ENCODE assay signal across 14 mouse cellular contexts in genomic region chrX:7740082-7740819, GRCm38 (mm10). TPM values are rescaled to one million over a fixed set of nuclear protein-coding genes. Genes with fewer than 3 reads are reported as not detected.
A peak's percentile ranks its signal among the peaks of the same experiment; 100 is the strongest.
DNase-seq lines count a peak whose midpoint lies in the region; ATAC-seq and TF ChIP-seq lines count a peak whose summit lies in the region.
"Had no signal": no experiment of that assay in that cellular context is flagged by ENCODE, and none has a peak within 500 bp of the region (broad histone marks: within the 10 kb centered on the region; RNA-seq: fewer than 3 reads in every experiment).

No protein-coding gene starts in this region.

- 50% methylated on average over 10 of the region's 10 CpGs for WGBS in embryonic facial prominence, embryonic 15.5 days
- WGBS in midbrain, postnatal 0 days, result 73% methylated on average over 10 of the region's 10 CpGs
- WGBS in heart, embryonic 11.5 days (ENCODE audit: insufficient replicate concordance), result 46% methylated on average over 10 of the region's 10 CpGs

- H3K9ac ChIP-seq in embryonic facial prominence, embryonic 15.5 days, result no peak overlapping the region
- no peak overlapping the region for H3K9ac ChIP-seq in midbrain, postnatal 0 days (replicated peaks; ENCODE audit: low read length, poor library complexity, severe bottlenecking)
- no peak overlapping the region for H3K9ac ChIP-seq in heart, embryonic 11.5 days (ENCODE audit: low read depth, low read length)
- H3K9ac ChIP-seq: midbrain, embryonic 13.5 days had no signal

- H3K4me3 ChIP-seq in E14TG2a.4 (replicated peaks; ENCODE audit: low read length), result 0 out of 2 replicates have a peak overlapping the region, but pooled peaks have one; percentile 23
- H3K4me3 ChIP-seq in embryonic facial prominence, embryonic 15.5 days (replicated peaks), result no peak overlapping the region
- H3K4me3 ChIP-seq in midbrain, postnatal 0 days (ENCODE audit: low read depth, low read length), result no peak overlapping the region
- H3K4me3 ChIP-seq in heart, embryonic 11.5 days (ENCODE audit: low read depth, low read length), result no peak overlapping the region
- H3K4me3 ChIP-seq: forebrain, embryonic 10.5 days; midbrain, embryonic 13.5 days had no signal

- H3K4me2 ChIP-seq in embryonic facial prominence, embryonic 15.5 days (replicated peaks), result no peak overlapping the region
- H3K4me2 ChIP-seq in midbrain, postnatal 0 days (ENCODE audit: low read depth, low read length, poor library complexity, severe bottlenecking), result no peak overlapping the region
- H3K4me2 ChIP-seq in heart, embryonic 11.5 days, result no peak overlapping the region
- H3K4me2 ChIP-seq: midbrain, embryonic 13.5 days had no signal

- no peaks in the 10 kb centered on the region for H3K27me3 ChIP-seq in E14TG2a.4 (ENCODE audit: insufficient read depth, low read length)
- no peaks in the 10 kb centered on the region for H3K27me3 ChIP-seq in embryonic facial prominence, embryonic 15.5 days
- H3K27me3 ChIP-seq in midbrain, postnatal 0 days (ENCODE audit: insufficient read depth, low read length), result no peaks in the 10 kb centered on the region
- H3K27me3 ChIP-seq in heart, embryonic 11.5 days (ENCODE audit: control insufficient read depth, insufficient read depth, low read length), result no peaks in the 10 kb centered on the region
- H3K27me3 ChIP-seq: midbrain, embryonic 13.5 days had no signal

- H3K27ac ChIP-seq in embryonic facial prominence, embryonic 15.5 days (replicated peaks), result peak overlapping the region; percentile 71
- H3K27ac ChIP-seq in midbrain, postnatal 0 days (ENCODE audit: low read depth, low read length), result no peak overlapping the region
- no peak overlapping the region for H3K27ac ChIP-seq in heart, embryonic 11.5 days (ENCODE audit: low read depth, low read length)
- H3K27ac ChIP-seq: forebrain, embryonic 10.5 days; midbrain, embryonic 13.5 days had no signal

- ATAC-seq in embryonic facial prominence, embryonic 15.5 days (ENCODE audit: insufficient number of reproducible peaks, low FRiP score, low TSS enrichment, low read depth), result no peak
- no peak for ATAC-seq in midbrain, postnatal 0 days (ENCODE audit: low FRiP score)
- ATAC-seq in heart, embryonic 11.5 days (replicated peaks; ENCODE audit: insufficient number of reproducible peaks, low FRiP score, low TSS enrichment), result no peak
- ATAC-seq: inflammation-experienced regulatory T-cells, adult 6 months; midbrain, embryonic 13.5 days had no signal

- peaks cover 19% of the 10 kb centered on the region for H3K36me3 ChIP-seq in E14TG2a.4 (ENCODE audit: insufficient read depth, low read length)
- H3K36me3 ChIP-seq in embryonic facial prominence, embryonic 15.5 days, result 0 out of 2 replicates have a peak, but pooled peaks cover 3% of the 10 kb centered on the region
- H3K36me3 ChIP-seq in midbrain, postnatal 0 days (ENCODE audit: insufficient read depth, low read length), result no peaks in the 10 kb centered on the region
- H3K36me3 ChIP-seq in heart, embryonic 11.5 days (ENCODE audit: control insufficient read depth, insufficient read depth, low read length), result no peaks in the 10 kb centered on the region

- intact Hi-C loops in heart, postnatal 25 days (cut with DNase I), result no loop called here

- peaks cover 72% of the 10 kb centered on the region for H3K4me1 ChIP-seq in E14TG2a.4 (replicated peaks; ENCODE audit: low read depth, low read length)
- H3K4me1 ChIP-seq in embryonic facial prominence, embryonic 15.5 days, result no peaks in the 10 kb centered on the region
- H3K4me1 ChIP-seq in midbrain, postnatal 0 days (ENCODE audit: insufficient read depth, low read length), result no peaks in the 10 kb centered on the region
- H3K4me1 ChIP-seq in heart, embryonic 11.5 days (ENCODE audit: control insufficient read depth, insufficient read depth, low read length), result no peaks in the 10 kb centered on the region

- DNase-seq in kidney, postnatal 14 days, result peak; percentile 32
- peak; percentile 34 for DNase-seq in lung, postnatal 14 days
- no peak for DNase-seq in heart, postnatal 25 days (ENCODE audit: low spot score)
- DNase-seq in midbrain, postnatal 0 days (ENCODE audit: low spot score), result no peak
- no peak for DNase-seq in thymus, postnatal 4 days
- DNase-seq: adrenal gland, postnatal 10 days; heart, adult 18-20 months had no signal

- no peaks in the 10 kb centered on the region for H3K9me3 ChIP-seq in E14TG2a.4 (ENCODE audit: low read length)
- no peaks in the 10 kb centered on the region for H3K9me3 ChIP-seq in embryonic facial prominence, embryonic 15.5 days (replicated peaks)
- no peaks in the 10 kb centered on the region for H3K9me3 ChIP-seq in midbrain, postnatal 0 days (ENCODE audit: low read length)
- no peaks in the 10 kb centered on the region for H3K9me3 ChIP-seq in heart, embryonic 11.5 days (replicated peaks; ENCODE audit: control insufficient read depth, low read length)
- H3K9me3 ChIP-seq: forebrain, embryonic 10.5 days; midbrain, embryonic 13.5 days had no signal

- no peak for TF ChIP-seq CTCF in E14TG2a.4 (conservative IDR thresholded peaks at IDR 0.05; ENCODE audit: low read length)
- no peak for TF ChIP-seq CTCF in midbrain, postnatal 0 days (IDR thresholded peaks at IDR 0.05)

RNA-seq across cellular contexts. Expression of gene Ccdc120, which starts 10.5 kb away (rescaled TPM):
- polyA plus RNA-seq in embryonic facial prominence, embryonic 15.5 days (2015; fragmentation: Nextera tagmentation; extraction: Ambion mirVana), result 17.2 and 22.1 TPM in 2 replicates
- total RNA-seq in heart, postnatal 25 days (2021), result 1 to 10 TPM in 1 of 2 experiments, under 1 TPM in 1; 0.91 to 2.0 TPM
- 272 and 352 TPM in 2 replicates for total RNA-seq in midbrain, postnatal 0 days (2014; rRNA removed)
- polyA plus RNA-seq in midbrain, postnatal 0 days (2015; fragmentation: Nextera tagmentation; extraction: Ambion mirVana), result 64.9 and 71.6 TPM in 2 replicates
- polyA plus RNA-seq in heart, embryonic 11.5 days (2014; fragmentation: Nextera tagmentation; extraction: Ambion mirVana), result 5.2 and 8.5 TPM in 2 replicates

RNA-seq across cellular contexts. Expression of gene Praf2, which starts 12.0 kb away (rescaled TPM):
- polyA plus RNA-seq in embryonic facial prominence, embryonic 15.5 days (2015; fragmentation: Nextera tagmentation; extraction: Ambion mirVana), result 73.5 and 74.7 TPM in 2 replicates
- total RNA-seq in heart, postnatal 25 days (2021), result 1 to 10 TPM; 6.5 to 6.9 TPM
- total RNA-seq in midbrain, postnatal 0 days (2014; rRNA removed), result 110 and 134 TPM in 2 replicates
- 136 and 146 TPM in 2 replicates for polyA plus RNA-seq in midbrain, postnatal 0 days (2015; fragmentation: Nextera tagmentation; extraction: Ambion mirVana)
- 52.3 and 55.9 TPM in 2 replicates for polyA plus RNA-seq in heart, embryonic 11.5 days (2014; fragmentation: Nextera tagmentation; extraction: Ambion mirVana)

RNA-seq across cellular contexts. Expression of gene Gm45208, which starts 18.2 kb away (rescaled TPM):
- polyA plus RNA-seq in embryonic facial prominence, embryonic 15.5 days (2015; fragmentation: Nextera tagmentation; extraction: Ambion mirVana), result 0.44 and 0.66 TPM in 2 replicates
- total RNA-seq in heart, postnatal 25 days (2021), result under 1 TPM in 1 of 2 experiments, not detected in 1; 0.42 TPM
- total RNA-seq in midbrain, postnatal 0 days (2014; rRNA removed), result 0.71 TPM in 1 of 2 replicates, not detected in the other
- polyA plus RNA-seq in midbrain, postnatal 0 days (2015; fragmentation: Nextera tagmentation; extraction: Ambion mirVana), result not detected in 2 replicates
- polyA plus RNA-seq in heart, embryonic 11.5 days (2014; fragmentation: Nextera tagmentation; extraction: Ambion mirVana), result 0.34 TPM in 1 of 2 replicates, not detected in the other
- total RNA-seq: adrenal gland, postnatal 10 days; heart, adult 18-20 months; left cerebral cortex, postnatal 14 days had no signal
- polyA plus RNA-seq: inflammation-experienced regulatory T-cells, adult 6 months; midbrain, embryonic 13.5 days had no signal

RNA-seq across cellular contexts. Expression of gene Tfe3, which starts 22.1 kb away (rescaled TPM):
- polyA plus RNA-seq in embryonic facial prominence, embryonic 15.5 days (2015; fragmentation: Nextera tagmentation; extraction: Ambion mirVana), result 32.8 and 35.9 TPM in 2 replicates
- total RNA-seq in heart, postnatal 25 days (2021), result 10 to 100 TPM; 15.0 to 16.8 TPM
- 21.0 and 22.3 TPM in 2 replicates for total RNA-seq in midbrain, postnatal 0 days (2014; rRNA removed)
- 20.0 and 21.0 TPM in 2 replicates for polyA plus RNA-seq in midbrain, postnatal 0 days (2015; fragmentation: Nextera tagmentation; extraction: Ambion mirVana)
- polyA plus RNA-seq in heart, embryonic 11.5 days (2014; fragmentation: Nextera tagmentation; extraction: Ambion mirVana), result 12.1 and 15.0 TPM in 2 replicates

RNA-seq across cellular contexts. Expression of gene Wdr45, which starts 26.1 kb away (rescaled TPM):
- 40.6 and 48.0 TPM in 2 replicates for polyA plus RNA-seq in embryonic facial prominence, embryonic 15.5 days (2015; fragmentation: Nextera tagmentation; extraction: Ambion mirVana)
- 10 to 100 TPM; 34.4 to 44.8 TPM for total RNA-seq in heart, postnatal 25 days (2021)
- 34.6 and 42.0 TPM in 2 replicates for total RNA-seq in midbrain, postnatal 0 days (2014; rRNA removed)
- polyA plus RNA-seq in midbrain, postnatal 0 days (2015; fragmentation: Nextera tagmentation; extraction: Ambion mirVana), result 27.2 and 30.5 TPM in 2 replicates
- 16.0 and 16.2 TPM in 2 replicates for polyA plus RNA-seq in heart, embryonic 11.5 days (2014; fragmentation: Nextera tagmentation; extraction: Ambion mirVana)

Comparison
In these comparisons a context has a peak if more than half of its experiments do, and no peak if none do; other contexts are left out.
1. DNase-seq: peak in kidney, postnatal 14 days (single experiment) and lung, postnatal 14 days (single experiment); none in heart, postnatal 25 days (single experiment), midbrain, postnatal 0 days (single experiment) and thymus, postnatal 4 days (single experiment).